Mouse (Mus musculus): ENCODE results near the gene Fcgrt. TPM values are rescaled to one million over a fixed set of nuclear protein-coding genes. Genes with fewer than 3 reads are reported as not detected.
A peak's percentile ranks its signal among the peaks of the same experiment; 100 is the strongest.

Gene Fcgrt
- total and polyA plus RNA-seq, 2 experiments from 2014 or later, result 51.6 to 59.5 TPM

DNA sequence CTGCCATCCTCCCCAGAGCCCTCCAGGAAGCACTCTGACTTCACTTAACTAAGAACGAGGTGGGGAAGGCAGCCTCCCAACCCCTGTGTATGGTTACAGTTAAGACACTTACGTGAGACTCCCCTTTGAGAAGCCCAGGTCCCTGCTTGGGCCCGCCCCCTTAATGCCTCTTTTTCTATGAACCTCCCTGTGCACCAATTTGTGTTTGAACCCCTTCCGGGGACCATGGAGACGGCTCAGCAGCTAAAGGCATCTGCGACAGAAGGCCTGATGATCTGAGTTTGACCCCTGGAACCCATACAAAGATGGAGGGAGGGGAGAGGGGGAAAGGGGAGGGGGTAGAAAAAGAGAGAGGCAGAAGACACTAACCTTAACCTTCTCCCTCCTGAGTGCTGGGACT lies 2.8 kb upstream of the Fcgrt start:
- ATAC-seq (ENCODE audit: insufficient read depth, low read depth) (no peak), DNase-seq (ENCODE audit: low spot score) (no peak)
- no peaks in the 10 kb centered on the region for H3K36me3 ChIP-seq (replicated peaks; ENCODE audit: control insufficient read depth, insufficient read depth, low read length)
- no peaks in the 10 kb centered on the region for H3K9me3 ChIP-seq (replicated peaks; ENCODE audit: control insufficient read depth, low read length)
- WGBS, result 75% methylated on average over 6 of the region's 6 CpGs
- H3K27ac ChIP-seq (ENCODE audit: low read depth), result no peak overlapping the region
- peaks cover 17% of the 10 kb centered on the region for H3K4me1 ChIP-seq (ENCODE audit: control insufficient read depth, insufficient read depth)
- TF ChIP-seq EP300 (IDR thresholded peaks at IDR 0.05; ENCODE audit: low read depth), result no peak
- no peak for TF ChIP-seq CTCF (IDR thresholded peaks at IDR 0.05; ENCODE audit: low read depth)
- no peaks in the 10 kb centered on the region for H3K27me3 ChIP-seq (ENCODE audit: control insufficient read depth, insufficient read depth, low read length)
- H3K4me3 ChIP-seq (ENCODE audit: low read depth, low read length), result no peak overlapping the region
- no peak overlapping the region for H3K9ac ChIP-seq (replicated peaks; ENCODE audit: low read depth, low read length)
- no peak overlapping the region for H3K4me2 ChIP-seq (ENCODE audit: low read depth, low read length)

DNA sequence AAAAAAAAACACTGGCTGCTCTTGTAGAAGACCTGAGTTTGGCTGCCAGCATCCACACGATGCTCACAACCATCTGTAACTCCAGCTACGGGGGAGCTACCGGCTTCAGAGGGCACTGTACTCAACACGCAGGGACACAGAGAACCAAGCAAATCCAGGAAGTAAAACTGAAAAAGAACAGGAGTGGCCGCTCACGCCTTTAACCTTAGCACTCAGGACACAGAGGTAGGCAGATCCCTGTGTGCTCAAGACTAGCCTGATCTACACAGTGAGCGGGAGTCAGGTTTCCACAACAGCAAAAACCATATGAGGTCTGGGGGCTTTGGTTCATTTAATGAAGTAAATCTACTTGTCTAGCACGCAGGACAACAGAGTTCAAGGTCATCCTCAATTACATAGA lies 1.8 kb upstream of the Fcgrt start:
- Histone ChIP-seq H3K4me3 (ENCODE audit: low read depth, low read length) (no peak overlapping the region), H3K36me3 (replicated peaks; ENCODE audit: control insufficient read depth, insufficient read depth, low read length) (no peaks in the 10 kb centered on the region; the same call in 1 of the 2 replicates), H3K9ac (replicated peaks; ENCODE audit: low read depth, low read length) (no peak overlapping the region), H3K4me1 (ENCODE audit: control insufficient read depth, insufficient read depth) (peaks cover 17% of the 10 kb centered on the region), H3K9me3 (replicated peaks; ENCODE audit: control insufficient read depth, low read length) (no peaks in the 10 kb centered on the region), H3K4me2 (ENCODE audit: low read depth, low read length) (no peak overlapping the region), H3K27ac (ENCODE audit: low read depth) (no peak overlapping the region), H3K27me3 (ENCODE audit: control insufficient read depth, insufficient read depth, low read length) (no peaks in the 10 kb centered on the region)
- no peak for TF ChIP-seq CTCF (IDR thresholded peaks at IDR 0.05; ENCODE audit: low read depth)
- TF ChIP-seq EP300 (IDR thresholded peaks at IDR 0.05; ENCODE audit: low read depth), result no peak
- 79% methylated on average over 8 of the region's 8 CpGs for WGBS
- ATAC-seq (ENCODE audit: insufficient read depth, low read depth) (no peak), DNase-seq (ENCODE audit: low spot score) (no peak)

DNA sequence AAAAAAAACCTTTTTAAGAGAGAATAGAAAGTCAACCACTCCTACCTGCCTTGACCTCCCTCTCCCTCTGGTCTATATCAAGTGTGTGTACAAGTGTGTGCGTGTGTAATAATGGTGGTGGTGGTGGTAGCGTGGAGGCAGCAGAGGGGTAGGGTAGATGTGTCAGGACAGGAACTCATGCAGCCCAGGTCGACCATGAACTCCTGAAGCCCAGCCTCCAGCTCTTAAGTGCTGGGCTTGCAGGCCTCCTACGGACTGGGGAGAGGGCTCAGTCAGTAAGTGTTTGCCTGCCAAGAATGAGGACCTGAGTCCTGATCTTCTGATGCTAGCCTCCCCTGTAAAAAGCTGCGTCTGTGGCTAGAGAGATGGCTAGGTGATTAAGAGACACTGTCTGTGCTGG lies 1.3 kb upstream of the Fcgrt start:
- no peak for TF ChIP-seq CTCF (IDR thresholded peaks at IDR 0.05; ENCODE audit: low read depth)
- TF ChIP-seq EP300 (IDR thresholded peaks at IDR 0.05; ENCODE audit: low read depth), result no peak
- WGBS, result 75% methylated on average over 5 of the region's 5 CpGs
- Histone ChIP-seq H3K27ac (ENCODE audit: low read depth) (no peak overlapping the region), H3K36me3 (replicated peaks; ENCODE audit: control insufficient read depth, insufficient read depth, low read length) (no peaks in the 10 kb centered on the region; the same call in 1 of the 2 replicates), H3K4me2 (ENCODE audit: low read depth, low read length) (no peak overlapping the region), H3K9me3 (replicated peaks; ENCODE audit: control insufficient read depth, low read length) (no peaks in the 10 kb centered on the region), H3K4me1 (ENCODE audit: control insufficient read depth, insufficient read depth) (peaks cover 17% of the 10 kb centered on the region), H3K9ac (replicated peaks; ENCODE audit: low read depth, low read length) (no peak overlapping the region), H3K27me3 (ENCODE audit: control insufficient read depth, insufficient read depth, low read length) (no peaks in the 10 kb centered on the region), H3K4me3 (ENCODE audit: low read depth, low read length) (no peak overlapping the region)
- ATAC-seq (ENCODE audit: insufficient read depth, low read depth) (no peak), DNase-seq (ENCODE audit: low spot score) (no peak)

DNA sequence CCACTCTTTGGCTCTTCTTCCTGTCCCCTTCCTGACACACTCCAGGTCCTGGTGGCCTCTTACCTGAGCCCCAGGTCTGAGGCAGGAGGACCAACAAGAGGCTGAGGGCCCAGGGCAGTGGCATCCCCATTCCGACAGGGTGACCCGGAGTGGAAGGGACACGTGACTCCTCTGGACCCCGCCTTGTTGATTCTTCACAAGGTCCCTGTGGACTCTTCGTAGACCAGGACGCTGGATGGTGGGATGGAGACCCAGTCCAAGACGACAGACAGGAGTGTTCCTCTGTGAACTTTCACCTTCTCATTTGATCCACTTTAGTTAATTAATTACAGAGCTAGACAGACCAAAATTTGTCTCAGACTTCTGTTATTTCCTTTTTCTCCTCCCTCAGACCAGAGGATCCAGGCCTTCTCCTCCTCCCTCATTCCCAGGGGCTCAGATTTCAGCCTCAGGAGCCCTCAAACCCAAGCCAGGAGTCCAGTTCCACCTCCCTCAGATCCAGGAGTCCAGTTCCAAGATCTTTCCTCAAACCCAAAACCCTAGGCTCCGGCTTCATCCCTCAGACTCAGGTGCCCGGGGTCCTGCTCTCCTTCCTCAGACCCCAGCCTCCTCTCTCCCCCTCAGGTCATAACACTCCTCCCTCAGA lies 588 bp downstream of the Fcgrt start:
- H3K9ac ChIP-seq (replicated peaks; ENCODE audit: low read depth, low read length), result peak overlapping the region; percentile 68
- peak overlapping the region; percentile 86 for H3K27ac ChIP-seq (ENCODE audit: low read depth)
- peak overlapping the region; percentile 46 for H3K4me3 ChIP-seq (ENCODE audit: low read depth, low read length)
- H3K27me3 ChIP-seq (ENCODE audit: control insufficient read depth, insufficient read depth, low read length), result no peaks in the 10 kb centered on the region
- no peak for TF ChIP-seq EP300 (IDR thresholded peaks at IDR 0.05; ENCODE audit: low read depth)
- no peak for TF ChIP-seq CTCF (IDR thresholded peaks at IDR 0.05; ENCODE audit: low read depth)
- 65% methylated on average over 9 of the region's 9 CpGs for WGBS
- DNase-seq (ENCODE audit: low spot score), result no peak
- no peaks in the 10 kb centered on the region for H3K9me3 ChIP-seq (replicated peaks; ENCODE audit: control insufficient read depth, low read length)
- H3K36me3 ChIP-seq (replicated peaks; ENCODE audit: control insufficient read depth, insufficient read depth, low read length), result peaks cover 6% of the 10 kb centered on the region; the same call in 1 of the 2 replicates
- no peak for ATAC-seq (ENCODE audit: insufficient read depth, low read depth)
- H3K4me1 ChIP-seq (ENCODE audit: control insufficient read depth, insufficient read depth), result peaks cover 17% of the 10 kb centered on the region
- H3K4me2 ChIP-seq (ENCODE audit: low read depth, low read length), result peak overlapping the region; percentile 62

DNA sequence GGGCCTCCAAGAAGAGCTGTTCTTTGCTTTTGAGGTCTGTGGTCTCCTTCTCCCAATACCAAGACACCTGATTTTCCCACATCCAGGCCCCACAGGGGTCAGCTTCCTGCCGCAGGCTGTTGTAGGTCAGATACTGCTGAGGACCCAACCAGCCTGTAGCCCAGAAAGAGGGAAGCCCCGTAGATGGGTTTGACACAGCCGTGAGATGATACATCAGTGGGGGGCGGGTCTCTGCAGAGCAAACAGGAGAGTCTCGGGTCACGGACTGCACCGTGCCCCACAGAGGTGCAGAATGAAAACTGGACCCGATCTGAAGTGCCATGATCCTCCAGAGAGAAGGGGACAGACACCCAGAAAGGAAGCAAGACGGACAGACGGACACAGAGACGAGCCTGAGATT lies 1.2 kb downstream of the Fcgrt start:
- Histone ChIP-seq H3K36me3 (replicated peaks; ENCODE audit: control insufficient read depth, insufficient read depth, low read length) (peaks cover 8% of the 10 kb centered on the region; the same call in 1 of the 2 replicates), H3K4me2 (ENCODE audit: low read depth, low read length) (peak overlapping the region; percentile 62), H3K27ac (ENCODE audit: low read depth) (no peak overlapping the region), H3K4me3 (ENCODE audit: low read depth, low read length) (peak overlapping the region; percentile 46), H3K9ac (replicated peaks; ENCODE audit: low read depth, low read length) (peak overlapping the region; percentile 68), H3K4me1 (ENCODE audit: control insufficient read depth, insufficient read depth) (peaks cover 17% of the 10 kb centered on the region), H3K27me3 (ENCODE audit: control insufficient read depth, insufficient read depth, low read length) (no peaks in the 10 kb centered on the region), H3K9me3 (replicated peaks; ENCODE audit: control insufficient read depth, low read length) (no peaks in the 10 kb centered on the region)
- no peak for ATAC-seq (ENCODE audit: insufficient read depth, low read depth)
- DNase-seq (ENCODE audit: low spot score), result no peak
- TF ChIP-seq CTCF (IDR thresholded peaks at IDR 0.05; ENCODE audit: low read depth), result no peak
- TF ChIP-seq EP300 (IDR thresholded peaks at IDR 0.05; ENCODE audit: low read depth), result no peak
- WGBS, result 77% methylated on average over 11 of the region's 11 CpGs

DNA sequence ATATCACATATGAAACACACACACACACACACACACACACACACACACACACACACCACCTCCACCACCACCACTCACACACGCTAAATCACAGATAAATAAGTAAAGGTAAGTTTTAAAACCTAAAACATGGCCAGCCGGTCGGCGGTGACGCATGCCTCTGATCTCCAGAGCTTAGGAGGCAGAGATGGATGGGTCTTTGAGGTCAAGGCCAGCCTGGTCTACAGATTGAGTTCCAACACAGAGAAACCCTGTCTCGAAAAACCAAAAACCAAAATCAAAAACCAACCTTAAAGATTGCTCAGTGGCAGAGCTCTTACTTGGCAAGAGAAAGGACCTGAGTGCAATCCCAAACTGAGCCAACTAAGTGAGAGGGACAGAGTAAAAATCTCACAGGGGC lies 3.6 kb downstream of the Fcgrt start:
- 88% methylated on average over 6 of the region's 6 CpGs for WGBS
- no peak for ATAC-seq (ENCODE audit: insufficient read depth, low read depth)

More for the DNA sequence above, 3.6 kb downstream of the Fcgrt start:
- no peak overlapping the region for H3K9ac ChIP-seq (replicated peaks; ENCODE audit: low read depth, low read length)
- no peak overlapping the region for H3K27ac ChIP-seq (ENCODE audit: low read depth)
- H3K4me1 ChIP-seq (ENCODE audit: control insufficient read depth, insufficient read depth), result peaks cover 17% of the 10 kb centered on the region
- no peak overlapping the region for H3K4me2 ChIP-seq (ENCODE audit: low read depth, low read length)
- TF ChIP-seq CTCF (IDR thresholded peaks at IDR 0.05; ENCODE audit: low read depth) (no peak), EP300 (IDR thresholded peaks at IDR 0.05; ENCODE audit: low read depth) (no peak)
- no peak overlapping the region for H3K4me3 ChIP-seq (ENCODE audit: low read depth, low read length)
- H3K27me3 ChIP-seq (ENCODE audit: control insufficient read depth, insufficient read depth, low read length), result no peaks in the 10 kb centered on the region
- peaks cover 12% of the 10 kb centered on the region; the same call in 1 of the 2 replicates for H3K36me3 ChIP-seq (replicated peaks; ENCODE audit: control insufficient read depth, insufficient read depth, low read length)
- DNase-seq (ENCODE audit: low spot score), result no peak
- H3K9me3 ChIP-seq (replicated peaks; ENCODE audit: control insufficient read depth, low read length), result no peaks in the 10 kb centered on the region
